Mouse (Mus musculus) heart, embryonic 14.5 days (tissue): ENCODE measurements around the gene Them7. TPM values are rescaled to one million over a fixed set of nuclear protein-coding genes. Genes with fewer than 3 reads are reported as not detected.
A peak's percentile ranks its signal among the peaks of the same experiment; 100 is the strongest.

Experiments used
- ATAC-seq: fragments of 200-750 bp; cut with Nextera tagmentation; 2 replicates; pipeline ENCODE4 v1.8.0; 2017; ENCODE audit warnings: low read depth, moderate TSS enrichment; ENCODE audit not compliant: insufficient number of reproducible peaks, insufficient read depth, low FRiP score
- H3K27ac ChIP-seq, 2 experiments: fragments of 200-500 bp in 1 of 2; fragments of 300-500 bp in 1 of 2; sonication (generic) in 1 of 2; replicated peaks in 1 of 2; 2 replicates each; pipeline ENCODE4 v1.5.1; 2012 to 2014; ENCODE audit warnings: low read depth in 2 of 2, low read length in 2 of 2, control low read depth in 1 of 2, mild to moderate bottlenecking in 1 of 2, mixed read lengths in 1 of 2; ENCODE audit not compliant: control insufficient read depth in 1 of 2, insufficient read depth in 1 of 2
- H3K27me3 ChIP-seq: fragments of 300-500 bp; sonication (generic); 2 replicates; pipeline ENCODE4 v1.6.1; 2014; ENCODE audit warnings: mild to moderate bottlenecking, low read length, control low read depth; ENCODE audit not compliant: control insufficient read depth, insufficient read depth
- H3K36me3 ChIP-seq: fragments of 300-500 bp; sonication (generic); 2 replicates; pipeline ENCODE4 v1.6.1; 2014; ENCODE audit warnings: mild to moderate bottlenecking, control low read depth, low read length, mixed read lengths; ENCODE audit not compliant: control insufficient read depth, insufficient read depth
- H3K4me1 ChIP-seq, 2 experiments: fragments of 200-500 bp in 1 of 2; fragments of 300-500 bp in 1 of 2; sonication (generic) in 1 of 2; 2 replicates each; pipeline ENCODE4 v1.6.1; 2012 to 2014; ENCODE audit warnings: low read length in 2 of 2, control low read depth in 1 of 2, mixed read lengths in 1 of 2; ENCODE audit not compliant: control insufficient read depth in 2 of 2, insufficient read depth in 2 of 2
- H3K4me2 ChIP-seq: fragments of 300-500 bp; sonication (generic); 2 replicates; pipeline ENCODE4 v1.6.1; 2014; ENCODE audit warnings: mild to moderate bottlenecking, low read length
- H3K4me3 ChIP-seq, 2 experiments: fragments of 200-500 bp in 1 of 2; fragments of 300-500 bp in 1 of 2; sonication (generic) in 1 of 2; 2 replicates each; pipeline ENCODE4 v1.5.1; 2012 to 2014; ENCODE audit warnings: low read length in 2 of 2, mild to moderate bottlenecking in 2 of 2, control low read depth in 1 of 2, low read depth in 1 of 2, moderate library complexity in 1 of 2; ENCODE audit not compliant: control insufficient read depth in 1 of 2, insufficient read depth in 1 of 2
- H3K9ac ChIP-seq: fragments of 300-500 bp; sonication (generic); 2 replicates; pipeline ENCODE4 v1.6.1; 2014; ENCODE audit warnings: mild to moderate bottlenecking, low read length
- H3K9me3 ChIP-seq: fragments of 300-500 bp; sonication (generic); 2 replicates; pipeline ENCODE4 v1.6.1; 2016; ENCODE audit warnings: low read length, control low read depth; ENCODE audit not compliant: control insufficient read depth
- WGBS: fragments of 180-500 bp; shearing (Covaris S2); extraction: QIAGEN DNeasy Blood & Tissue Kit; methylation state at CpG from one replicate; pipeline ENCODE4 v1.1.7; 2014; 5-methylcytosine and 5-hydroxymethylcytosine counted together
- polyA plus RNA-seq: library from polyadenylated mRNA; unstranded; fragments of >200 nt; fragmentation: Nextera tagmentation; extraction: Ambion mirVana; gene quantifications from 2 replicates; pipeline ENCODE4 v1.2.1, GENCODE M21; 2014

The Them7 gene
- polyA plus RNA-seq, 1 experiment from 2014 or later = 1.1 TPM

- H3K27ac ChIP-seq = no peak overlapping the region
Observed at GRCm38 (mm10) chr2:105356791-105357190, 132.7 kb downstream of the Them7 start.

DNA sequence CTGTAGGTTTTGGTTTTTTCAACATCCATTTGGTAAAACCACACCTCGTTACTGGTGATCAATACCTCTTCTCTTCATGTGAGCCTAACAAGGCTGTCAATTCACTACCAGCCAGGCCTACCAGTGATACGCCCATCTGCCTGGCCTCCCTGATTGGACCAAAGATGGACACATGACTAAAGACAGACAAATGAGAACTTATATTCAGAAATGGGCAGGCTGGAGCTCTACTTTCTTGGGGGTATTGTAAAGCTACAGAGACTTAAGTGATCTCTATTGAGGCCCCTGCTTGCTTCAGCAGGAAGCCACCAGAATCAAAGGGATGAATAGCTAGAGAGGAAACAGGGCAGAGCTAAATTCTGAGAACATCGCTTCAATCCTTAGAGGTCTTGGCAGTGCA lies 133.9 kb downstream of the Them7 start:
- no peak for ATAC-seq
- H3K27me3 ChIP-seq = no peaks in the 10 kb centered on the region
- no peaks in the 10 kb centered on the region for H3K36me3 ChIP-seq
- H3K4me3 ChIP-seq = no peak overlapping the region
- WGBS = 85% methylated on average over 3 of the region's 3 CpGs
- H3K4me1 ChIP-seq = peaks cover 3 to 6% of the 10 kb centered on the region in 2 experiments; a peak in 3 of 4 replicates
- H3K27ac ChIP-seq = no peak overlapping the region
- H3K9me3 ChIP-seq = no peaks in the 10 kb centered on the region
- H3K4me2 ChIP-seq = no peak overlapping the region
- H3K9ac ChIP-seq = no peak overlapping the region

More at GRCm38 (mm10) chr2:105356791-105357190, 132.7 kb downstream of the Them7 start:
- 29% methylated on average over 5 of the region's 5 CpGs for WGBS
- Histone ChIP-seq H3K4me3 (no peak overlapping the region), H3K9ac (no peak overlapping the region), H3K4me1 (peaks cover 3 to 6% of the 10 kb centered on the region in 2 experiments; a peak in 3 of 4 replicates), H3K36me3 (no peaks in the 10 kb centered on the region), H3K9me3 (no peaks in the 10 kb centered on the region), H3K27me3 (no peaks in the 10 kb centered on the region), H3K4me2 (no peak overlapping the region)
- ATAC-seq = no peak

GRCm38 (mm10) chr2:105367623-105368022 lies 143.5 kb downstream of the Them7 start:
- no peaks in the 10 kb centered on the region for H3K9me3 ChIP-seq
- no peak overlapping the region for H3K27ac ChIP-seq
- no peak for ATAC-seq
- H3K27me3 ChIP-seq = no peaks in the 10 kb centered on the region
- no peak overlapping the region for H3K4me3 ChIP-seq
- H3K4me1 ChIP-seq = peaks cover 0 to 4% of the 10 kb centered on the region in 2 experiments; a peak in 1 of 4 replicates
- WGBS = 34% methylated on average over 4 of the region's 4 CpGs
- no peak overlapping the region for H3K4me2 ChIP-seq
- no peak overlapping the region for H3K9ac ChIP-seq
- H3K36me3 ChIP-seq = no peaks in the 10 kb centered on the region

DNA sequence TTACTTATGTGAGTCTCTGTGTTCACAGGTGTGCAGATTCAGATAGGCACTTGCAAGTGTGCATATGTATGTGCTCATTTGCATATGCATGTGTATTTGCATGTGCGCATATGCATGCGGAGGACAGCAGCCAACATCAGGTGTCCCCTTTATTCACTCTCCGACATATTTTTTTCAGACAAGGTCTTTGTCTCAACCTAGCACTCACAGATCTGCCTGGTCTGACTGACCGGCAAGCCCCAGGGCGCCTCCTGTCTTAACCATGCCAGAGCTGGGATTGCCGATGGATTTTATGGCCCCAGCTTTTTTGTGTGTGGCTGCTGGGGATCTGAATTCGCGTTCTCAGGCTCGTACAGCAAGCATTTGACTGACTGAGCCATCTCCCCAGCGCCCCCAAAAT lies 146.1 kb downstream of the Them7 start:
- no peaks in the 10 kb centered on the region for H3K36me3 ChIP-seq
- H3K4me2 ChIP-seq = peak overlapping the region; percentile 65
- no peaks in the 10 kb centered on the region for H3K27me3 ChIP-seq
- H3K9ac ChIP-seq = 0 out of 2 replicates have a peak overlapping the region, but pooled peaks have one; percentile 31
- H3K4me1 ChIP-seq = peaks cover 0 to 4% of the 10 kb centered on the region in 2 experiments; a peak in 1 of 4 replicates
- WGBS = 19% methylated on average over 10 of the region's 10 CpGs
- H3K27ac ChIP-seq = no peak overlapping the region
- ATAC-seq = no peak
- H3K4me3 ChIP-seq = peak overlapping the region; percentile 21 to 29
- no peaks in the 10 kb centered on the region for H3K9me3 ChIP-seq

DNA sequence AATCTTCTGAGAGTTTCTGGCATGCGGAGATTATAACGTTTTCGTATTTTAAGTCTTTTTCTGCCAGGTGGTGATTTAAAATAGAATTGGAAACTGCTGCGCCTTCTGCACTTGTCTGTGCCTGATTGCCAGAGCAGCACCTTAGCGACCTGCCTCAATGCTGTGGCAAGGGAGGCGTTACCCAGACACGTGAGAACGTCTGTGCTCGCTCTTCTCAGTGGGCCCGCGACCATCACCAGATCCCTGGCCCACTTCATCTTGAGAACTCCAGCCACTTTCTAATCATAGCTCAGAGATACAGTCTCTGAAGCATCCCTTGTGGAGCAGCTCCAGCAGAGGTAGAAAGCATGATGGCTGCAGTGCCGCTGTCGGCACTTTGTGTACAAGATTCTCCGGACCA lies 146.6 kb downstream of the Them7 start:
- Histone ChIP-seq H3K27me3 (no peaks in the 10 kb centered on the region), H3K4me1 (peaks cover 0 to 4% of the 10 kb centered on the region in 2 experiments; a peak in 1 of 4 replicates), H3K27ac (no peak overlapping the region), H3K9ac (peak overlapping the region; percentile 31), H3K9me3 (no peaks in the 10 kb centered on the region), H3K4me3 (peak overlapping the region; percentile 29 to 36), H3K4me2 (peak overlapping the region; percentile 65), H3K36me3 (no peaks in the 10 kb centered on the region)
- WGBS = 13% methylated on average over 14 of the region's 14 CpGs
- no peak for ATAC-seq

DNA sequence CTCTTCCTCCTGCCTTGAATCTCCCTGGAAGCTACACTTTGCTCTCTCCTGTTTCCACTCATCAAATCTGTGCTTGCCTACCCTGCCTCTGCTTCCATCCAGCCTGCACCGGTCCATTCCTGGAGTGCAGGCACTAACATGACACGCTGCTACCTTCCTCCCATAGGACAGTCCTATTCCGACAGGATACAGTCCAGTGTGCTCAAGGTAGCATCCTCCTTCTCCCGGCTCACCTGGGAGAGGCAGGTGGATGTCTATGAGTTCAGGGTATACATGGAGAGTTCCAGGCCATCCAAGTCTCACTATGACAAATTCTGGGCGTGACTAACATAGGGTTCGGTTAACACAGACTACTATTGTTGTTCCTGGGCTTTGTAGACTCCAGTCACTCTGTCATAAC lies 148.0 kb downstream of the Them7 start:
- Histone ChIP-seq H3K27me3 (no peaks in the 10 kb centered on the region), H3K27ac (no peak overlapping the region), H3K9me3 (no peaks in the 10 kb centered on the region), H3K36me3 (no peaks in the 10 kb centered on the region), H3K4me3 (no peak overlapping the region), H3K4me2 (no peak overlapping the region), H3K9ac (no peak overlapping the region), H3K4me1 (peaks cover 0 to 4% of the 10 kb centered on the region in 2 experiments; a peak in 1 of 4 replicates)
- 90% methylated on average over 6 of the region's 6 CpGs for WGBS
- ATAC-seq = no peak

GRCm38 (mm10) chr2:105372727-105373126 lies 148.6 kb downstream of the Them7 start:
- WGBS = 75% methylated on average over 5 of the region's 5 CpGs
- H3K27ac ChIP-seq = no peak overlapping the region
- H3K27me3 ChIP-seq = no peaks in the 10 kb centered on the region
- H3K4me2 ChIP-seq = no peak overlapping the region
- no peaks in the 10 kb centered on the region for H3K36me3 ChIP-seq
- H3K9me3 ChIP-seq = no peaks in the 10 kb centered on the region
- no peak overlapping the region for H3K4me3 ChIP-seq
- H3K4me1 ChIP-seq = peaks cover 0 to 4% of the 10 kb centered on the region in 2 experiments; a peak in 1 of 4 replicates
- 0 out of 2 replicates have a peak, but pooled peaks have one; percentile 17 for ATAC-seq
- H3K9ac ChIP-seq = no peak overlapping the region

GRCm38 (mm10) chr2:105373658-105374057 lies 149.5 kb downstream of the Them7 start:
- Histone ChIP-seq H3K27me3 (no peaks in the 10 kb centered on the region), H3K36me3 (no peaks in the 10 kb centered on the region), H3K9ac (no peak overlapping the region), H3K4me3 (no peak overlapping the region), H3K27ac (no peak overlapping the region), H3K4me1 (peaks cover 0 to 4% of the 10 kb centered on the region in 2 experiments; a peak in 1 of 4 replicates), H3K4me2 (no peak overlapping the region), H3K9me3 (no peaks in the 10 kb centered on the region)
- 77% methylated on average over 11 of the region's 11 CpGs for WGBS
- no peak for ATAC-seq
